Mouse (Mus musculus): Measurements from ENCODE around the gene Kcng3. TPM values are rescaled to one million over a fixed set of nuclear protein-coding genes. Genes with fewer than 3 reads are reported as not detected.

Gene Kcng3
- polyA plus RNA-seq, 1 experiment from 2014 or later = not detected

Other genes with a start within 250 kb of the Kcng3 start
- gene Cox7a2l, start 114.6 kb downstream of the Kcng3 start, polyA plus RNA-seq (2015; fragmentation: Nextera tagmentation; extraction: Ambion mirVana) = 234 and 239 TPM in 2 replicates
- 40.7 and 43.6 TPM in 2 replicates for gene Mta3, start 74.3 kb upstream of the Kcng3 start, polyA plus RNA-seq (2015; fragmentation: Nextera tagmentation; extraction: Ambion mirVana)
- 0.67 and 1.7 TPM in 2 replicates for gene Haao, start 216.1 kb upstream of the Kcng3 start, polyA plus RNA-seq (2015; fragmentation: Nextera tagmentation; extraction: Ambion mirVana)

All from heart, embryonic 16.5 days (tissue).